Mouse (Mus musculus): ENCODE measurements at regions not wholly inside any gene's neighbourhood (a gene's known extent, or its start where the extent isn't known, plus 50 kb on each side); places are given as distances from the start of the nearest gene placed in this dataset.

DNA sequence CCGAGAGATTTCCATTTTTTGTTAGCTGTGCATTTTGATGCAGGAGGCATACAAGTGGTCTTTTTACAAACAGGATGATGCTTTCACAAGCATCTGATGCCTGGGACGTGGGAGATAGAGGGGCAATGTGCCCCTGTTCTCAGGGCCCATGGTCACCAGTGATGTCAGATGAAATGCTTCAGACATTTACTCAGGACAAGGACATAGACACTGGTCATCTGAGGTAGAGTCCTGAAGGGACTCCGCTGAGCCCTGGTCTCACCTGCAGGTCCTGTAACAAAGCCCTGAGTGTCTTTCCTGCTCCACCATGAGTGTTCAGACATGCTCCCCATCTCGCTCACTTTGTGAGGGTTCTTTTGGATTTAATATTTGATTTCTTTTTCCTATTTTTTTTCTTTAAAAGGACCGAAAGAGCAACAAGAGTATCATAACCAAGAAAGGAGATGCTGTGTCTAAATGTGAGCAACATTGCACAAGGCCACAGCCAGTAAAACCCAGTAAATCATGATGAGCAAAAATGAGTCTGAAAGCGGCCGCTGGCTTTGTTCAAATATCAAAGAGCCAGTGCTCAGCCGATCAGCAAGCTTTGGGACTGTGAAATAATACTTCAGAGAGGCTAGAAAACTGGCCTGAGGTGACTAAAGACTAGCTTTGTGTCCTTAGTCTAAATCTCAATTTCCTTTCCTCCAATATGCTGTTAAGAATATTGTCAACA lies 430.1 kb downstream of the Ate1 start:
- no peak for DNase-seq

DNA sequence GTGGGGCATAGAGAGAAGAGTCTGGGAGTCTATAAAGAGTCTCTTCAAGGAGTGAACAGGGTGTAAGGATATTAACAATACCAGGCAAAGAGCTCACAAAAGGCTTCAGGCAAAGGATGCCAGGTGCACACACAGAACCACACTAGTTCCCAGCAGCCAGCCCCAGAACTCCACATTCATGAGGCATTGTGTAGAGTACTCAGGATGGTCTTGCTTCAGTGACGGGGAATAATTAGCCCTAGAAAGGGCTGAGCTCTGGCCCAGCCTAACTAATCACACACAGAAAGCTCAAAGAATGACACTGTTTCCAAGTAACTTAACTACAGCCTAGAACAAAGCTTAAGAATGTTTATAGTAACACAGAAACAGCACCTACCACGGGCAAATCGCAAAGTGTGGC lies 428.2 kb downstream of the Ate1 start:
- no peak for DNase-seq

GRCm38 (mm10) chr7:130095141-130095540 lies 425.0 kb downstream of the Ate1 start:
- DNase-seq: no peak

DNA sequence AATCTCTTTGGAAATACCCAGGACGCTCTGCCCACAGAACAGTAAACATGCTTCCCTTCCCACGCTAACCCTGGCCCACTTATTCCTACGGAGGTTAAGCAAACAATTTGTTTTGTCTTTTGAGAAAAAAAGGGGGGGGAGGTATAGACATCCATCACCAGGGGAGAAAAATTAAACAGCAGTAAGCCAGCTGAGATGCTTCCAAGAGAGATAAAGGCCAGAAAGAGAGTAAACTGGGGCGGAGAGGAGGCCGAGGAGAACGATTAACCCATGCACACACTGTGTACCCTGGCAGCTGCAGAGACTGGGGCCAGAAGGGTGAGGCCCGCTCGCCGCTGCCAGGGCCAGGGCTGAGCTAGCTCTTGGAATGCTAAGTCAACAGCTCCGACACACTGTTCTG lies 421.6 kb downstream of the Ate1 start:
- DNase-seq: no peak

- no peak for DNase-seq
These were observed 417.5 kb downstream of the Ate1 start for GRCm38 (mm10) chr7:130102671-130103070.

DNA sequence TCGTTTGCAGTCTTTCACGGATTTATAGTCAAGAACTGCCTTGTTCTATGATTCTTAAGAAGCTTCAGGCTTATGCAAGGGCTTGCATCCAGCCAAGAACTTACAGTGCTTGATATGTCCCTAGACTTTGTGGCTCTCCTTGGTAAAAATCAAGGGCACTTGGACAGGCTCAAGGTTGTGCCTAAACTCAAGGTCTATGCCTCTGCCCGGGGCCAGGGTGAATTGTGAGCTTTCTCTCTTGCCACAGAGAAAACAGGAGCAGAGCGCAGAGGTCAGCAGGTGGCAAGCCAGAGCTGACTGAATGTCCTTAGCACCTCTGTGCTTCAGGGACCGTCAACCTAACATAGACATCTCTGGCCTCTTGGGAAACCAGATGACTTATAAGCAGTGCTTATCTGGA lies 413.2 kb downstream of the Ate1 start:
- DNase-seq: no peak

DNA sequence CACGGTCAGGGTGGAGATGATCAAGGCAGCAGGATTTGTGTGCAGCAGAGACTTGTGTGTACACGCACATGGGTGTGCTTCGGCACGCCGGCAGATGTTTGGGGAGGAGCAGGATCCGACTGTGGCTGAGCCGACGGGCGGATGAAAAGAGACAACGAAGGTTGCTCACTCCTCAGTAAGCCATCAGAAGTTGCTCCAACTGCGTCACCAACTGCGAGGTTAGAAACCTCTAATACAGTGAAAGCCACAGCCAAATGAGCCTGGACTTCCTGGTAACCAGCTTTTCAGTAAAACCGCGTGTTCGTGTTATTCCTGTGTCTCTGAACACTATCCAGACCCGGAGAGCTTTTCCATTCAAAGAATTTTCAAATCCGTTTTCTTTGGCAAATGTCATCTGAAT lies 411.8 kb downstream of the Ate1 start:
- no peak for DNase-seq

Measured in cerebellum, adult 8-10 months (tissue).